Mouse (Mus musculus): ENCODE measurements around the gene Tnfrsf26. TPM values are rescaled to one million over a fixed set of nuclear protein-coding genes. Genes with fewer than 3 reads are reported as not detected.

The Tnfrsf26 gene
- polyA plus RNA-seq (2012) = not detected in 2 replicates

DNA sequence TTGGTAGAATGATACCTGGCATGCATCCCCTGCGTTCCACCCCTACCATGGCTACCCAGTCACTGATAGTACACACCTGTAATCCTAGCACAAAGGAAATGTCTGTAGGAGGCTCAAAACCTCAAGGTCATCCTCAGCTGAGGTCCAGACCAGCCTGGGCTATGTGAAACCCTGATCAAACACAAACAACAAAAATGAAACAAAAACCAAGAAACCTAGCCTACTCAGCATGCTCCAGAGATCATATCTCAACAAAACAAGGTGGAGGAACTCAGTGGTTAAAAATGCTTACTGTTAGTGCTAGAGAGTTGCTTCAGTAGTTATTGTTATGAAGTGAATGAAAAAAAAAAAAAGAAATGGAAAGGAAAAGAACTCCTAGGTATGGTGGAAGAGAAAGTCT is at the start of gene Tnfrsf26:
Gene Tnfrsf26 (minus strand): TSS at position 183 of the 400 bp plus-strand sequence.
- no peak for TF ChIP-seq GATA1 (IDR thresholded peaks at IDR 0.05; ENCODE audit: low read length)

DNA sequence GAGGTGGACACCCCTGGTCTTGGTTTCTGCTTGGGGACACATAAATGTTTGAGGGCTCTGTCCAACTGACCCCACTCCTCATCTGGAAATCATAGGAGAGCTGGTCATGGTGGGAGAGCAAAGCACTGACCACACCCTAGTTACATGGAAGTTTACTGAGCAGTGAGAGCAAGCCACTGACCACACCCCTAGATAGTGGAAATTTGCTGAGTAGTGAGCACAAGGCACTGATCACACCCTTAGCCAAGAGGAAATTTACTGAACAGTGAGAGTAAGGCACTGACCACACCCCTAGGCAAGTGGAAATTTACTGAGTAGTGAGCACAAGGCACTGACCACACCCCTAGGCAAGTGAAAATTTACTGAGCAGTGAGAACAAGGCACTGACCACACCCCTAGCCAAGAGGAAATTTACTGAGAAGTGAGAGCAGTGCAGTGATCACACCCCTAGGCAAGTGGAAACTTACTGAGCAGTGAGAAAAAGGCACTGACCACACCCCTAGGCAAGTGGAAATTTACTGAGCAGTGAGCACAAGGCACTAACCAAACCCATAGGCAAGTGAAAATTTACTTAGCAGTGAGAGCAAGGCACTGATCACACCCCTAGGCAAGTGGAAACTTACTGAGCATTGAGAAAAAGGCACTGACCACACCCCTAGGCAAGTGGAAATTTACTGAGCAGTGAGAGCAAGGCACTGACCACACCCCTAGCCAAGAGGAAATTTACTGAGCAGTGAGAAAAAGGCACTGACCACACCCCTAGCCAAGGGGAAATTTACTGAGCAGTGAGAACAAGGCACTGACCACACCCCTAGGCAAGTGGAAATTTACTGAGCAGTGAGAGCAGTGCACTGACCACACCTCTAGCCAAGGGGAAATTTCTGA is 38.1 kb upstream of the Tnfrsf26 start:
- no peak for TF ChIP-seq GATA1 (IDR thresholded peaks at IDR 0.05; ENCODE audit: low read length)

DNA sequence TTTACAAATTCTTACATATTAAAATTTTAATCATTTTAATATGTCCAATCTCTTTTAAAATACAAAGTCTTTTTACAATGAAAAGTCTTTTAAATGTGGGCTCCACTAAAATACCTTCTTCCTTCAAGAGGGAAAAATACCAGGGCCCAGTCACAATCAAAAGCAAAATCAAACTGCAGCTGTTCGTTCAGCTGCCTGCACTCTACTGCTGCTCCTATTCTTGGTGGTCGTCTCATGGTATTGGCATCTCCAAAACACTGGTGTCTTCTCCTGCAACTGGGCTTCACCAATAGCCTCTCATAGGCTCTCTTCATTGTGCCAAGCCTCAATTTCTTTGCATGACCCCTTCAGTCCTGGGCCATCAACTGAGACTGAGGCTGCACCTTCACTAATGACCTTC is 34.9 kb upstream of the Tnfrsf26 start:
- no peak for TF ChIP-seq GATA1 (IDR thresholded peaks at IDR 0.05; ENCODE audit: low read length)

DNA sequence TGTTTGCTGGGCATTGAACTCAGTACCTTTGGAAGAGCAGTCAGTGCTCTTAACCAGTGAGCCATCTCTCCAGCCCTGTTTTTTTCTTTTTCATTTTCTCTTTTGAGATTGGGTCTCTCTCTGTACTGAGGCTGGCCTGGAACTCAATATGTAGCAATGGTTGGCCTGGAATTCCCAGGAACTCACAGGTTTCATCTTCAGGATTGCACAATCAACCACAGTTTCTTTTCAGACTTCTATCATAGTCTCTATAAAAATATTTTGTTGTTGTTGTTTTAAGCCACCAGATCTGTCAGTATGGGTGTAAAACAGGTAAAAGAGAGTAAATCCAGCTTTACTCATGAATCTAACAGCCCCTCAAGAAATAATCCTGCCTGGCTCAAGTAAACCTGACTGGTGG is 32.3 kb upstream of the Tnfrsf26 start:
- TF ChIP-seq GATA1 (IDR thresholded peaks at IDR 0.05; ENCODE audit: low read length) = no peak

DNA sequence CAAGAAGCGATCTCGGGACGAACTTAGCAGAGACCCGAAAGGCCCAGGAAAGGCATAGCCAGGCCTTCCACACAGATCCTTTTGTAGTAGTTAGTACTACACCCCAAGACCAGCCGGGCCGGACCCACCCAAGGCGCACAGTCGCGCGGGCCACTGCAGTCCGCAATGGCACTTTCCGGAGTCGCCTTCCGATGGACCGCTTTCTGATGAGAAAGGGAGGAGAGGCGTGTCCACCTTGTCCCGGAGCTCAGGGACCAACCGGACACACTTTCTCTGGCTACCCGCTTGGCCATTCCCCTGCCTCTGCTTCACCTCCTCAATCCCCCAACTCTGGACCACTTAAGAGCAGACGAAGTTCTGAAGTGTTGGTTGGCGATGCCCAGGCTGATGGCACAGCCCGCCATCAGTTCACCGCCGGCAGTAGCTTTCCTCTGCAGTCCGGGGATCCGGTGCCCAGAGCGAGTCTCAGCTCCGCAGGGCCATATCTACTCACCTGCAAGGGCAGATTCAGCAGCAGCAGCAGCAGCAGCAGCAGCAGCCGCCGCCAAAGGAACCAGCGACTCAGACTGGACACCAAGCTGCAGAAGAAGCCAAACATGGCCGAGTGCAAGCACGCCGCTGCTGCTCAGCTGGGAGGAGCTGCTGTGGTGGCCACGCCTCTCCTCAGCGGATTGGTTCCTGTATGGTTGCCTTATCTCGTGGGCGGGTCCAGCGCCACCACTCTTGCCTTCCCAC is 20.7 kb upstream of the Tnfrsf26 start, which contains the start of gene Tnfrsf22:
Gene Tnfrsf22 (minus strand): TSS at position 628 of the 735 bp plus-strand sequence.
- no peak for TF ChIP-seq GATA1 (IDR thresholded peaks at IDR 0.05; ENCODE audit: low read length)

DNA sequence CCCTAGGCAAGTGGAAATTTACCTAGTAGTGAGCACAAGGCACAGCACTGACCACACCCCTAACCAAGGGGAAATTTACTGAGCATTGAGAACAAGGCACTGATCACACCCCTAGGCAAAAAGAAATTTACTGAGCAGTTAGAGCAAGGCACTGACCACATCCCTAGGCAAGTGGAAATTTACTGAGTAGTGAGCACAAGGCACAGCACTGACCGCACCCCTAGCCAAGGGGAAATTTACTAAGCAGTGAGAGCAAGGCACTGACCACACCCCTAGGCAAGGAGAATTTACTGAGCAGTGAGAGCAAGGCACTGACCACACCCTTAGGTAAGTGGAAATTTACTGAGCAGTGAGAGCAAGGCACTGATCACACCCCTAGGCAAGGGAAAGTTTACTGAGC is 8.2 kb upstream of the Tnfrsf26 start:
- no peak for TF ChIP-seq GATA1 (IDR thresholded peaks at IDR 0.05; ENCODE audit: low read length)

DNA sequence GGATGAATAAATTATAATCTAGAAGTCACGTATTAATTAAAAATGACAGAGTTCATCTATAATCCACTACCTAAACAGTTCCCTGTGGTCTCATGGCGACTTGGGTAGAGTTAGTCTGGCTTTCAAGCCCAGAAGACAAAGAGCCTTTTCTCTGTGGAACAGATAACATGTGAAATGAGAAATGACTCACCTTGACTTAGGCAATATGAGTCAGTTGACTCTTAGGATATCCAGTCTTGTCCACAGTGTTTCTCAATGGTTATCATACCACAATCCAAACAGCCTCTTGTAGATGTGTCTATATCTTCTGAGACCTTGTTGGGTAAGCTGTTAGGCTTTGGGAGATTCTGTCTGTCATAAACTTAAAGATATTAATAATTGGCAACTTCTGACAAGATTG is 3.0 kb upstream of the Tnfrsf26 start:
- TF ChIP-seq GATA1 (IDR thresholded peaks at IDR 0.05; ENCODE audit: low read length) = no peak

DNA sequence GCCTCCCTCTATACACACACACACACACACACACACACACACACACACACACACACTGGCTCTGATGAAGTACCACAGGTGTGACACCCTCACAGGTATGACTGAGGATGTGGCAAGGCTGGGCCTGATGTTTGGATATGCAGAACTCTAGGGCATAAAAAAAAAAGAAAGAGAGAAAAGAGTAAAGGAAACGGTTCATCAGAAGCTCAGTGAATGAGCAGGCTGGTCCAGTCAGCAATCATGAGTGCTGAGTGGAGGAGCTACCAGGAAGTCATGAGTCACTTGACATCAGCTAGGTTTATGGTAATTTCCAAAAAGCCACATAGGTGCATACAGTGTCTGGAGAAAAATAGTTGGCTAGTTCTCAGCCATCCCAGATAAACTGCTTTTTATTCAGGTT is 979 bp upstream of the Tnfrsf26 start:
- no peak for TF ChIP-seq GATA1 (IDR thresholded peaks at IDR 0.05; ENCODE audit: low read length)

DNA sequence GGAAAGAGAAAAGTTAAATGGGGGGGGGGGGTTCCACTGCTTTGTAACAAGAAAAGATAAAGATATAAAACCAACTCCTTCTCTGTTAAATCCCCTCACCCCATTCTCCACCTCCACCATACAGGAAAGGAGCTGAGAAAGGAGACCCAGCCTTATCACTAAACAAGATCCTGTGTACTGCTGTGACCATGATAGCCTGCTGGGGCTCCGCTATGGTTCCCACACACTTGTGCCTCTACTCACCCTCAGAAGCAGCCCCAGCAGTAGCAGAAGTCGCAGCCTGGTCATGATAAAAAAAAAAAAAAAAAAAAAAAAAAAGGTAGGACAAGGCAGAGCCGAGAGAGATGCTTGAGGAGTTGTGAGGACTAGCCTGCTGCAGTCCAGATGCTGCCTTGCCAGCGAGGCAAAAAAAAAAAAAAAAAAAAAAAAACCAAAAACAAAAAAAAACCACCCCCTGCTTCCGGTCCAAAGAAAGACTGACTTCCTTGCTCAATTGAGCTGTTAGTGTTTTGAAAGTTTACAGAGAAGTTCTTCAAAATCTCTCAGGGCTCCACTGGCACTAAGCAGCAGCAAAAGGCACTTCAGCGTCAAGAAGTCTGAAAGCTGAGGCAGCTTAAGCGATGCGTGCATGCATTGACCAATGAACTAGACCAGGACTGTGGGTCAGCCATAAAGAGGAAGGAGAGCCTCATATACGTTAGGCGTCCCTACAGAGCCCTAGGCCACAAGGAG is 801 bp downstream of the Tnfrsf26 start:
- TF ChIP-seq GATA1 (IDR thresholded peaks at IDR 0.05; ENCODE audit: low read length) = no peak

DNA sequence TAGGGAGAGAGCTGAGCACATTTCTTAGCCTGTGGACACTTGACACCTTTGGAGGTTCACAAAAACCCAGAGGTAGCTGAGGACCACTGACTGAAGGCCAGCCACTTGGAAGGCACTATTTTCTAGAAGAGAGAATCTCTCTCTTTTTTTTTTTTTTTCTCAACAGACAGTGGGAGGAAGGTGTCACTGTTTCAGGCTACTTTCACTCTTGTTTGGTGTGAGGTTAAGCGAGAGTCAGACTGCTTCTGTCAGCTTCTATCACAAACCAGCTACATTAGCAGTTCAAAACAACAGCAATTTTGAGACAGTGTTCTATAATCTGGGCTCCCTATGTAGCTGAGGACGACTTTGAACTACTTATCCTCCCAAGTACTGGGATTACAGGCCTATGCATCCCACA is 2.3 kb downstream of the Tnfrsf26 start:
- TF ChIP-seq GATA1 (IDR thresholded peaks at IDR 0.05; ENCODE audit: low read length) = no peak

DNA sequence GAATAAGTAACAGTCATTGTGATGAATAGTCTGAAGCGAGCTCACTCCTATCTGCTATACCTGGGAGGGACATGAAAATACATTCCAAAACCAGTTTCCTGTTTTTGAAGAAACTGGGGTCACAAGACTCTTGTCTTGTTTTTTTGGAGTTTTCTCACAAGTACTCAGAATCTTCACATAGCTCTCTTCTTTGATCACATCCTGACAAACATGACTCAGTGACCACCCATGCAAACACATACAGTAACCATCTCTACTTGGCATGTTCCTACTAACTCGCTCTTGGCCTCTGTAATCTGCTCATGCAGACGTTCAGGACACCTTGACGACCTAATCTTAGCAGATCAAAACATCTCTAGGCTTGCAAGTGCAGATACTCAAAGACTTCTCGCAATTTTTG is 3.4 kb downstream of the Tnfrsf26 start:
- TF ChIP-seq GATA1 (IDR thresholded peaks at IDR 0.05; ENCODE audit: low read length) = no peak

DNA sequence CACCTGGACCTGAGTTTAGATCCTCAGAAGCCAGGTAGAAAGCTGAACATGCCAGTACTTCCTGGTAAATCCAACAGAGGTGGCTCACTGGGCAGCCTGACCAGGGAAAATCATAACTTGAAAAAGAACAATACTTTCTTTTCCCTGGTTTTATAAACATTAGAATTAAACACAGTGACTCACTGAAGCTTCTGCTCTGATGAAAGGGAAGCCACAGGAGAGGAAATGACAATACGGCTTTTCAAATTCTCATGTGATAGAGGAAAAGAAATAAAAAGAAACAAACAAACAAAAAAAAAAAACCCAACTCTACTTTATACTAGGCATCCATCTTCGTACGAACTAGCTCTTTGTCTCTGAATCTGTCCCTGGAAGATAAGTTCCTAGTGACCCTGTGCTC is 4.0 kb downstream of the Tnfrsf26 start:
- TF ChIP-seq GATA1 (IDR thresholded peaks at IDR 0.05; ENCODE audit: low read length) = no peak

DNA sequence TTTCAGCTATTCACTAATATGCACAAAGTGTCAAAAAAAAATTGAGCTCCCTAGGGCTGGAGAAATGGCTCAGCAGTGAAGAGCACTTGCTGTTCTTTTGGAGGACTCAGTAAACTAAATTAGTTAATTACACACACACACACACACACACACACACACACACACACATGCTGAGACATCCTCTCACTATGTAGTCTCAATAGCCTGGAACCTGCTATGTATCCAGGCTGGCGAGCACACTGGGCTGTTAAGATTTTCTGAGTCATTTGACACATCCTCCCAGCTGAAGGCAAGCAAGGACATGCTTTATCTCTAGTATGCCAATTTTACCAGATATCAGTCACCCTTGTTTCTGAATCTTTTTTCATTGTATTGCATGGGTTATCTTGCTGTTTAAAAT is 7.6 kb downstream of the Tnfrsf26 start:
- TF ChIP-seq GATA1 (IDR thresholded peaks at IDR 0.05; ENCODE audit: low read length) = no peak

DNA sequence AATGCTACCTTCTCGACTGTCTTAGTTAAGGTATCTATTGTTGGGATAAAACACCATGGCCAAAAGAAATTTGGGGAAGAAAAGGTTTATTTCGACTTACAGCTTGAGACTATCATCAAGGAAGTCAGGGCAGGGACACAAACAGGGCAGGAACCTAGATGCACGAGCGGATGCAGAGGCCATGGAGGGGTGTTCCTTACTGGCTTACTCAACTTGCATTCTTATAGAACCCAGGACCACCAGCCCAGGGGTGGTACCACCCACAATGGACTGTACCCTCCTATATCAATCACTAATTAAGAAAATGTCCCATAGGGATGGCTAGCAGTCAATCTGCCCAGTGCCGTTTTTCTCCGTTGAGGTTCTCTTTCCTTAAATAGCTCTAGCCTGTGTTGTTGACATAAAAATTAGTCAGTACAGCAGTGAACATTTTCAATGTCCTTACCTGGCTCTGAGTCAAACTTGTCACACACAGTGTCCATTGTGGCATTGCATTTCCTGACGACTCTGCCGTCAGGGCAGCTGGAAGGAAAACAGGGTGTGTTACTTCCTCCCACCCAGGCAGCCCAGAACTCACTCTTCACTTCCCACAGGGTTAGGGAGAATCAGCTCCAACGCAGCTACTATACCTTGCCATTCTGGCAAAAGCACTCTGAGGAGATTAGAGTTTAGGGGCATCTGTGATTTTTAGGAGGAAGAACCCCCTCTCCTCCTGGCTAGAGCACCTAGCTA is 14.0 kb downstream of the Tnfrsf26 start:
- TF ChIP-seq GATA1 (IDR thresholded peaks at IDR 0.05; ENCODE audit: low read length) = no peak

DNA sequence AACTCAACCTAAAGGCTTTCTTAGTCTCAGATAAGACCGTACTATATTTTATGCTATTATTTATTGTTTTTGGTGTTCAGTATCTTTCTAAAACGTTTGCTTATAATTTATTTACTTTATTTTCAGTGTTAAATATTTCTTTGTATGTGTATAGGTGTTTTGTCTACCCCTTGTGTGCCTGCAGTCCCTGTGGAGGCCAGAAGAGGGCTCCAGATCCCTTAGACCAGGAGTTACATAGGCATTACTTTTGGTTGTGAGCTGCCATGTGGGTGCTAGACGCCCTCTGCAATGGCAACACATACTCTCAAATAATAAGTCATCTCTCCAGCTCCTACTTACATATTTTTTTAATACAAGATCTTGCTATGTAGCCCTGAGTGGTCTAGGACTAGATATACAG is 16.3 kb downstream of the Tnfrsf26 start:
- TF ChIP-seq GATA1 (IDR thresholded peaks at IDR 0.05; ENCODE audit: low read length) = no peak
